Mouse (Mus musculus) T-cell, adult 2 months (primary cell): ENCODE results near the gene Myt1l.

ENCODE experiments used
- DNase-seq: peaks from one replicate; pipeline ENCODE4 v3.0.0; 2022; ENCODE audit warnings: low spot score

Gene Myt1l

GRCm38 (mm10) chr12:29916139-29916538 lies 388.0 kb downstream of the Myt1l start:
- no peak for DNase-seq

DNA sequence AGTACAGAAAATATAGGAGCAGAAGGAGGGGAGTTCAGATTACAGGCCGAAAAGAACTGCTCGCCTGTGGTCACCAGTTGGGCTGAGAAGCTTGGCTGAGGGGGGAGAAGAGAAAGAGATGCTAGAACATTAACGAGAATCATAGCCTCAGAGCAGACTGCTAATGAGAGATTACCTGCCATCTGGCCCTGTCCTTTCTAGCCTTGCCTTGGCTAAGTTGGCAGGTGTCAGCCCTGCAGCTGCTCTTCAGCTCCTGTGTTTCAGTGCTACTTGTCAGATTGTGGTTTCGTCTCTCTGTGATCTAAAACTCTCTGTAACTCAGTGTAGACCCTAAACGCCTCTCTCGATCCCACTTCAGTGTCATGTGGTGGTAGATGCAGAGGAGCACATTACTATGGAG lies 388.6 kb downstream of the Myt1l start:
- no peak for DNase-seq

- DNase-seq, result no peak
These were observed 392.1 kb downstream of the Myt1l start for GRCm38 (mm10) chr12:29920298-29920697.

DNA sequence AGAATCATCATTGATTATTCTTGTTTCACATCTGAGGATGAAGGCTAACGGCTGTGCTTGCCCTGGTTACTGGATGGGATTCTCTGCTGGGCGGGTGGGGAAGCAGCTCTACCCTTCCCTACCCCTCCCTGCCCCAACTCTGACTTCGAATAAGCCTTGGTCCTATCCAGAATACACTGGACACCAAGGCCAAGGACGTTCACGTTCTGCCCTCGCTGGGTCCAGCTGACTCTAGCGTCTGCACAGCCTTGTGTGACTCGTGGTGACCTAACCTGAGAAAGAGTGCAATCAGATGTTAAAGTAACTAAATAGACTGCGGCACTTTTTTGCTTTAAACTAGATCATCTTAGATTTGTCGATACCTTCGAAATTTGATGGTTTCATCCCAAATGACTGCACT lies 393.3 kb downstream of the Myt1l start:
- DNase-seq, result no peak

- DNase-seq, result no peak
These were observed 398.7 kb downstream of the Myt1l start for GRCm38 (mm10) chr12:29926896-29927295.

DNA sequence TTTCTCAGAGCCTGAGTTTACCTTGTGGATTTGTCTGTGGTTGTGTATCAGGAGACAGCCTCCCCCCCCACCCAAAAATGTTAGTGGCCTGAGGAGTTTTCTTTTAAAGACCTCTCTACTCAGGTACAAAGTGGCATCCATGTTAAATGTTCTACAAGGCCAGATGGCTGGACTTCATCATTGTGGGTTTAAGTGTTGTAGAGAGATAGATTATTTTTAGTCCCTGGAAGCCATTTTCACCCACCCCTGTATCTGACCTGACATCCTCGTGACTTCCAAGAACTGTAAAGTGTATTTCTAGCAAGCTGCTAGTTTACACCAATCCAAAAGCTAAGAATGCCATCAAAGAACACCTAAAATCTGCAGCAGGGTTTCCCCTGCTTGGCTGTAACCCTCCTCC lies 402.4 kb downstream of the Myt1l start:
- no peak for DNase-seq

DNA sequence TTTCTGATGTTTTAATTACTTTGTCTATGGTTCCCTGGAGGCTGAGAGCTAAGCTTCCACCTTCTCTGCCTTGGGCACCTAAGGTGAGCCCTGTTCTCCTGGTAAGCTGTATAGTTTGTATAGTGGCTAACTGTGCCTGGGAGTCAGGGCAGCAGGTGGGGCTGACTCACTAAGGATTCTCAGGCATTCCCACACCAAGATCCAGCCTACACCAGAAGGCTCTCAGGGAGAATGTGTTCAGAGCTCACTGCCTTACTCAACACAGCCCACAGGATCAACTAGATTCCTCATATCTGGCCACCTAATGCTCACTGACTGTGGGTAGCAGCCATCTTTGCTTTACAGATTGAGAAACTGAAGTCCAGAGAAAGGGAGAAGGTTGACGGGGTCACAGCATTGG lies 404.8 kb downstream of the Myt1l start:
- no peak for DNase-seq

- no peak for DNase-seq
These were observed 405.3 kb downstream of the Myt1l start for GRCm38 (mm10) chr12:29933501-29933900.

DNA sequence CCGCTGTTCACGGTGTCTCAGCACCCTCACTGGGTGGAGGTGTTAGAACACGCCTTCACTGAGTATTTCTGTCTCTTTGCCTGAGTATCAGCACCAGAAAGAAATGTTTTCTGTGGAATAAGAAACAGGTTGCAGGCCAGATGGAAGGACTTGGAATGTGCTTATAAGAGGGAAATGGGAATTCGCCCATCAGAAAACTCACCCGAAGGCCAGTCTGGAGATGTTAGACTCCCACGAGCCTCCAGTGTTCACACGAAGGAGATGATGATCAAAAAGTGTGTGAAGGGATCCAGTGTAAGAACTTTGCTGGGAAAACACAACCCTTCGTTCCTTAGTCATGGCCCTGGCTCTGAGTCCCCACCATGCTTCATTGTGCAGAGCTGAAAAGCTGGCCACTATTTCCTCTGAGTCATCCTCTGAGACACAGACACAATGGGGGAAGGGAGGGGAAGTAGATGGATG lies 406.0 kb downstream of the Myt1l start:
- no peak for DNase-seq

DNA sequence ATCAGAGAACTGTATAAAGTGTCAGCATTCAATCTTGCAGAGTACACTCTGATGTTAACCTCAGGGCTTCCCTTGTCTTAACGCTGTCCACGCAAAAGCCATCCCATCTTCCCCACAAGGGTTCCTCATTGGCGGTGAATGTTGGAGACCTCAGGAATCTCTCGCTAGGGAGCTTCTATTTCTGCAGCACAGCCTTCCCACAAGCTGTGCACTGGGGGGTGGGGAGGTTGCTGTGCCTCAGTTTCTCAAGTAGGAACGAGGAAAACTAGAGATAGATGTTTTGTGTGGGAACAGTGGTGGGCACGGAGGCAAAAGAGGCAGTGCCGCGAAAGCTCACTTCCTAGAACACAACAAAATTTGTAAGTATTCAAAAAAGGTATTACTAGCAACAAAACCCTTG lies 409.1 kb downstream of the Myt1l start, which contains the start of gene Pxdn:
Gene Pxdn, plus strand, starts transcription at position 301 of the 400 bp plus-strand sequence.
- no peak for DNase-seq

- no peak for DNase-seq
These were observed 409.7 kb downstream of the Myt1l start for GRCm38 (mm10) chr12:29937851-29938375.

DNA sequence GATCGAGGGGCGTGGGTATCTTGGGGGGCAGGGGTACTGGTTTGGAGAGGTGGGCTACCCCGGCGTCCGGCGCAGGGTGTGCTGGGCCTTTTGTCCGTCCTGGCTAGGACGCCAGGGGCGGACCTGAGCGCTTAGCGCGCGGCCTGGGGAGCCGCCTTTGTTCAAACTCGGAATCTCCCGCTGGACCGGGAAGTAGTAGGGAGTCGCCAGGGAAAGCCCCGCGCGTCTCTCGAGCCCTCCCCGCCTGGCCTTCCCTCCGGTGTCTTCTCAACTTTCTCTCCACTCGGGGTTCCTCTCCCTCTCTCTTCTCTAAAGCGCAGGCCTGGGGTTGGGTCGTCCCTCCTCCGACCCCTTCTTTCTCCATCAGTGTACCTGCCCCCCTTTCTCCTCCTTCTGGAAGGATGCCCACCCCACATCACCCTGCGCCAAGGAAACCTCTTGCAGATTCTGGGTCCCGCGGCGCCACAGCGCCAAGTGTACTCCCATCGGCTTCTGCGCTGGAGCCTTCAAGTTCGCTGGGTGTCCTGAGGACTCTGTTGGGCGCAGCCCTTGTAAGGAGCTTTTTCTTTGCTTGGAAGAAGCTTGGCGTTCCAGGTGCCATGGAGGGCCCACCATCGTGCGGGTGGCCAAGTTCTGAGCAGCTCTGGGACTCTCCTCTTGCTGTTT lies 410.3 kb downstream of the Myt1l start:
- no peak for DNase-seq

DNA sequence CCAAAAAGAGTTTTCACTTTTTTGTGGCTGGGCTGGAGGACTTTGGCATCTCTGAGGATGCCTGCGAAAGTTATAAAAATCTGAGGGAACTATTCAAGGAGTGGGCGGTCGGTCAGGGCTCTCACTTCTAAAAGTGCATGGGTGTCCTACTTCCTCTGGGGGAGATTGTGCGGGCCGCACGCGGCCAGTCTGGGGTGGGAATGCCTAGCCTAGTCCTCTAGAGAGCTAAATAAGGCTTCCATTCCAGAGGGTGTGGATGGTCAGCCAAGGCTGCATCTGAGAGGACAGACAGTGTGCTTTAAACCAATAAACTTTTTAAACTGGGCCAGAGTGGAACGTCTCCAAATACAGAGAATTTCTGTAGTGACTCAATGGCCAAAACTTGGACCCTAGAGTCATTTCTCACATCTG lies 411.1 kb downstream of the Myt1l start:
- DNase-seq, result no peak

- no peak for DNase-seq
These were observed 414.3 kb downstream of the Myt1l start for GRCm38 (mm10) chr12:29942435-29942834.

- no peak for DNase-seq
These were observed 416.5 kb downstream of the Myt1l start for GRCm38 (mm10) chr12:29944650-29945049.

GRCm38 (mm10) chr12:29945182-29945743 lies 417.1 kb downstream of the Myt1l start:
- DNase-seq, result no peak

DNA sequence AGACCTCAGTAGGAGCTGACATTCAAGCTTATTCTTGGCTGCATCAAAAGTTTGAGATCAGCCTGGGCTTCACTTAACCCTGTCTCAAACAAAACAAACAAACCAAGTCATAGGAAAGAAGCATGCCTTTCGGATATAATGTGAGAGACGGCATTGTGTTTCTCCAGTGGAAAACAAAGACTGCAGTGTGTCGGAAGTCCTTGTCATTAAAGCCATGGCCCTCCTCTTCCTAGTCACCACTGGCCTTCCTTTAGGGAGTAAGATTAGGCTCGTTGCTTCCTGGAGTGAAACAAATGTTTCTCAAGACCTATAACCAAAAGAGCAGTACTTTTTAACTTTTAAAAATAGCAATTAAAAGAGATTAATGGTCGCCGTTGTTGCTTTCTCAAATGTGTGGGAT lies 422.9 kb downstream of the Myt1l start:
- DNase-seq, result no peak

- DNase-seq, result no peak
These were observed 423.3 kb downstream of the Myt1l start for GRCm38 (mm10) chr12:29951485-29951884.

DNA sequence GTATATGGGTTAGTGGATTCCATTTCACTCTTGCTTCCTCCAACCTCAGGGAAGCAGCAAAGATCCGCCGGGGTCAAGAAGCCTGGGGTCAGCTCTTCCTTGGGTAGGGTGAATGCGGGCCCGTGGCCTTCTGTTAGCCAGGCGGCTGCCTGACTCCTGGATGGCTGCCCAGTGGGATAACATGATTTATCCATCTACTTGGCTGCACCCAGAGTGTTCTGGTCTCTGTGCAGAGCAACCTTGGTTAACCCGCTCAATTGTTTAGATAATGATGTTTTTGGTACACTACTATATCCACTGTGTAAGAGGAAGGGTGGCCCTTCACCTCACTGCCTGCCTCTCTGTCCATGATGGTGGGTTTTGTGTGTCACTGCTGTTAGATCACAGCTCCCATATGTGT lies 423.9 kb downstream of the Myt1l start:
- no peak for DNase-seq

DNA sequence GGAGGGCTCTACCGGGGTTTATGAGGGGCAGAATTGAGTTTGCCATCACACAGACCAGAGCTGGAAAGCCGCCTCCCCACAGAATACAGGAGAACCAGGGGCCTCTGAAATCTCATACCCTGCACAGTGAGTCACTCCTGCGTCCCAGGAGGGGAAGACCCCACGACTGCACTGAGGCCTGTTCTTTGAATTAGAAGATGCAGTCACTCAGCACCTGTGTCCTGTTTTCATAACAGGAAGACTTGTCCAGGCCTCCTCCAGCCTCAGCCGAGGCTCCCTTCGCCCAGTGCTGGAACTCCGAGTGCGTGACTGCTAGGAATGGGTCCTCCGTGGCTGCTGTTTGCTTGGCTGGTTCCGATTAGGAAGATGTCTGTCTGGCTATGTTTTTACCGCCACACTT lies 425.8 kb downstream of the Myt1l start:
- no peak for DNase-seq

GRCm38 (mm10) chr12:29954464-29954863 lies 426.3 kb downstream of the Myt1l start:
- no peak for DNase-seq

- DNase-seq, result no peak
These were observed 428.8 kb downstream of the Myt1l start for GRCm38 (mm10) chr12:29956969-29957368.

DNA sequence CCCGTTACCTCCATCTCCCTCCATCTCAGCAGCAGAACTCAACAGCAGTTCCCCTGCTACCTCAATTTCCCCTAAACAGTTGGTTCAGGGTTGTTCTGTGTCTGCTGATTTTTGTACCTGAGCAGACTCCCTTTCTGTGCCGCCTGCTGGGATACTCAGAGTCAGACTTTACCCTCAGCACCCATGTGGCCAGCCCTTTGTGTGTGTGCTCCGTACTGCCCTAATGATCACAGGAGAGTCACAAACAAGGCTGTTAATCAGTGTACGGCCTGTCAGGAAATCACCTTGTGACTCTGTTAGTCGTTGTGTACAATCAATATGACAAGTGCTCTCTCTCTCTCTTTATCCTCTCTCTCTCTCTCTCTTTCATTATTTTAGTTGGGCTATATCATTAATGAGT lies 430.5 kb downstream of the Myt1l start:
- no peak for DNase-seq

DNA sequence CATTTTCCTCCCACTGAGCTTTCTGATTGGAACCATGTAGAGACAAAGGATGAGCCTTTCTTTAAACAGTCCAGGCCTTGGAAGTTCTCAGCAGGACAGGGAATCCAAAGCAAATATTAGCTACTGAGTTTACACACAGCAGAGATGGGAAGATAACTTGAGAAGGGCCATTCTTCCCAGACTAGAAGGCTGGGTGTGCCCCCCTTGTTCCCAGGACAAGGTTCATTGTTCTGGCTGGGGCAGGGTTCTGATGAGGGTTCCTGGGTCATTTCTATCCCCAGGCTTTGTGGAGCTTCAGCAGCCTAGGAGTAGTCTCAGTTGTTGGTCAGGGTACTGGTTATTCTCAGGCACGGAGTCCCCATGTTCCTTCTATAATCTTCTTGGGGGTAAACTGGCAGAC lies 432.9 kb downstream of the Myt1l start:
- DNase-seq, result no peak
